Mouse (Mus musculus) midbrain, embryonic 15.5 days (tissue): ENCODE results near the gene Spon2. TPM values are rescaled to one million over a fixed set of nuclear protein-coding genes. Genes with fewer than 3 reads are reported as not detected.

Source experiments
- ATAC-seq: fragments of 200-750 bp; cut with Nextera tagmentation; replicated peaks from 2 replicates; pipeline ENCODE4 v1.8.0; 2017; ENCODE audit warnings: moderate TSS enrichment
- H3K27ac ChIP-seq: fragments of 300-500 bp; sonication (generic); 2 replicates; pipeline ENCODE4 v1.5.1; 2015; ENCODE audit warnings: mild to moderate bottlenecking, inconsistent platforms
- H3K27me3 ChIP-seq: fragments of 300-500 bp; sonication (generic); replicated peaks from 2 replicates; pipeline ENCODE4 v1.6.1; 2015; ENCODE audit warnings: inconsistent platforms
- H3K36me3 ChIP-seq: fragments of 300-500 bp; sonication (generic); replicated peaks from 2 replicates; pipeline ENCODE4 v1.6.1; 2015; ENCODE audit warnings: inconsistent platforms
- H3K4me1 ChIP-seq: fragments of 300-500 bp; sonication (generic); 2 replicates; pipeline ENCODE4 v1.6.1; 2015; ENCODE audit warnings: inconsistent platforms
- H3K4me2 ChIP-seq: fragments of 300-500 bp; sonication (generic); 2 replicates; pipeline ENCODE4 v1.6.1; 2015; ENCODE audit warnings: inconsistent platforms, mild to moderate bottlenecking, moderate library complexity
- H3K4me3 ChIP-seq: fragments of 300-500 bp; sonication (generic); 2 replicates; pipeline ENCODE4 v1.5.1; 2015; ENCODE audit warnings: mild to moderate bottlenecking, inconsistent platforms
- H3K9ac ChIP-seq: fragments of 300-500 bp; sonication (generic); 2 replicates; pipeline ENCODE4 v1.6.1; 2015; ENCODE audit warnings: mild to moderate bottlenecking, inconsistent platforms
- H3K9me3 ChIP-seq: fragments of 300-500 bp; sonication (generic); 2 replicates; pipeline ENCODE4 v1.6.1; 2016; ENCODE audit warnings: inconsistent platforms
- WGBS: fragments of 180-500 bp; shearing (Covaris S2); methylation state at CpG from one replicate; pipeline ENCODE4 v1.1.7; 2015; ENCODE audit warnings: mixed read lengths; 5-methylcytosine and 5-hydroxymethylcytosine counted together
- polyA plus RNA-seq: library from polyadenylated mRNA; unstranded; fragments of >200 nt; fragmentation: Nextera tagmentation; extraction: Ambion mirVana; gene quantifications from 2 replicates; pipeline ENCODE4 v1.2.1, GENCODE M21; 2015

Spon2 gene
- polyA plus RNA-seq = 4.1 and 5.2 TPM in 2 replicates

DNA sequence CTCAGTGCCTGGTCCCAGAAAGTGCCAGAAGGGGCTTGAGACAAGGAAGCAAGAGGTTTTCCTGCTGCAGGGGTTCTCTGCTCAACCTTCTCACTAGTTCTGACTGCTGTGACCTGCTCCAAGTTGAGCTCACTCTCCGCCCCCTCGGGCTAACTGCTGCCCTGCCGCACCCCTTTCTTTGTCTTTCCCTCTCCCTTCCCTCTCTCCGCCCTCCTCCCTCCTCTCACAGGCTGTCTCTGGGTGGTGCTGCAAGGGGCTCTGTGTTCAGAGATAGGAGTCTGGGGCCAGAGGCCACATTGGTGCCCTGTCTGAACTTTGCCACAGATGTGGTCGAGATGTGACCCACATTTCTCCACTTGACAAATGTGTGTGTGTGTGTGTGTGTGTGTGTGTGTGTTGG lies at the start of gene Spon2:
Gene Spon2, minus strand, starts transcription at position 375 of the 400 bp plus-strand sequence.
- Histone ChIP-seq H3K4me3 (no peak within 1 kb of the TSS), H3K36me3 (no peaks in the 10 kb centered on the region), H3K9me3 (no peaks in the 10 kb centered on the region), H3K9ac (no peak within 1 kb of the TSS), H3K27ac (no peak within 1 kb of the TSS), H3K27me3 (no peaks in the 10 kb centered on the region), H3K4me2 (no peak within 1 kb of the TSS), H3K4me1 (no peaks in the 10 kb centered on the region)
- WGBS = 25% methylated on average over 5 of the region's 5 CpGs
- ATAC-seq = no peak

DNA sequence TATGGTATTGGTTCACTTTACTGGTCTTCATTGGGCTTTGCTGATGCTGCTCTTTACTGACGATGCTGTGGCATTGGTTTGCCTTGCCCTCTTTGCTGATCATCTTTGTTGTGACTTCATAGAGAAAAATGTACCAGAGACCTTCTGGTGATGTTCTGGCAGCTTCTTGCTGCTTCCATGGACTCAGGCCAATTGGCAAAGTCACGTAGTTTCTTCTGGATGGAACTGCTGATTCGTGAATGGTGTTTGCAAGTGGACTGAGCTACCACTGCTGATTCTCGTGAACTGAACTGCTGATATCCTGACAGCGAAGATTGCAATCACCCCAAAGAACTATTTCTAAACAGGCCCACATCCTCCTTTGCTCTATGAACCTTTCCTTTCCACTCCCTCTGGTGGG lies 36.2 kb upstream of the Spon2 start:
- Histone ChIP-seq H3K9me3 (no peaks in the 10 kb centered on the region), H3K4me1 (no peaks in the 10 kb centered on the region), H3K27ac (no peak overlapping the region), H3K36me3 (peaks cover 95% of the 10 kb centered on the region), H3K27me3 (no peaks in the 10 kb centered on the region), H3K4me3 (no peak overlapping the region), H3K4me2 (no peak overlapping the region), H3K9ac (no peak overlapping the region)
- 88% methylated on average over 5 of the region's 5 CpGs for WGBS
- no peak for ATAC-seq

DNA sequence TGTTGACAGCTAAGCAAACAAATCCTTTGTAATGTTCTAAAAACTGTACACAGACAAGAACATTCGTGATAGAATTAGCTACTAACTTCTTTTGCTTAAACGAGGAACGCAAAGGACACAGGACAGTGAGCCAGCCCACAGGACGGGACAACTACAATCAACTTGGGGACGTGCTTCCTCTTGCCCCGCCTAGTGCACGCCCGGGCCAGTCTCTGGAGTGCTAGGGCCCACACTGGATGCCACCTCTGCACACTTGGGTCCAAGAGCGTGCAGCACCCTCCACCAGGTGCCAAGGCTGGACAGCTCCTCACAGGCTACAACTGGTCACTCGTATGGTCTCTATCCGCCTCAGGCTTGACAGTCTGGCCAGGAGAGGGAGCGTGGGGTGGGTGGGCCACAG lies 29.9 kb upstream of the Spon2 start:
- 88% methylated on average over 12 of the region's 12 CpGs for WGBS
- Histone ChIP-seq H3K9me3 (no peaks in the 10 kb centered on the region), H3K27me3 (no peaks in the 10 kb centered on the region), H3K4me1 (no peaks in the 10 kb centered on the region; the same call in 1 of the 2 replicates), H3K4me3 (no peak overlapping the region), H3K36me3 (peaks cover 57% of the 10 kb centered on the region), H3K9ac (no peak overlapping the region), H3K4me2 (no peak overlapping the region), H3K27ac (no peak overlapping the region)
- ATAC-seq = no peak

DNA sequence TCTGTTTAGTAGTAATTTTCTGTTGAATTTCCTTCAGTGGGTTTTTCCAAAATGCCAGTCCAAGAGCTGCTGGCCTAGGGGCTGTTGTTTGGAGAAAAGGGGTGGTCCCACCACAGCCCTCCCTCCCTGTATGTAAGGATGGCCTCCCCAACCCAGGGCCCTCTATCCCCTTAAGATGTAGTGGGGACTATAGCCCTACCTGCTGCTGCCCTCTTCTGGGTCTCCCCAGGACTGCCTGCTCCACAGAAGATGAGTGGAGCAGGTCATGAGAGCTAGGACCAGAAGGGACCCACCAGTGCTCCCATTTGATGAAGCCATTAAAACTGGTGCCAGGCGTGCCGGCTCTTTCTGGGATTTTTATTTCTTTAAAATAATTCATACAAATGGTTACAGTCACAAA lies 29.1 kb upstream of the Spon2 start:
- peaks cover 51% of the 10 kb centered on the region for H3K36me3 ChIP-seq
- H3K27me3 ChIP-seq = no peaks in the 10 kb centered on the region
- H3K9me3 ChIP-seq = no peaks in the 10 kb centered on the region
- H3K9ac ChIP-seq = no peak overlapping the region
- WGBS = 97% methylated on average over 2 of the region's 2 CpGs
- no peak overlapping the region for H3K4me3 ChIP-seq
- H3K4me2 ChIP-seq = no peak overlapping the region
- no peaks in the 10 kb centered on the region; the same call in 1 of the 2 replicates for H3K4me1 ChIP-seq
- H3K27ac ChIP-seq = no peak overlapping the region; the same call in 1 of the 2 replicates
- ATAC-seq = no peak

DNA sequence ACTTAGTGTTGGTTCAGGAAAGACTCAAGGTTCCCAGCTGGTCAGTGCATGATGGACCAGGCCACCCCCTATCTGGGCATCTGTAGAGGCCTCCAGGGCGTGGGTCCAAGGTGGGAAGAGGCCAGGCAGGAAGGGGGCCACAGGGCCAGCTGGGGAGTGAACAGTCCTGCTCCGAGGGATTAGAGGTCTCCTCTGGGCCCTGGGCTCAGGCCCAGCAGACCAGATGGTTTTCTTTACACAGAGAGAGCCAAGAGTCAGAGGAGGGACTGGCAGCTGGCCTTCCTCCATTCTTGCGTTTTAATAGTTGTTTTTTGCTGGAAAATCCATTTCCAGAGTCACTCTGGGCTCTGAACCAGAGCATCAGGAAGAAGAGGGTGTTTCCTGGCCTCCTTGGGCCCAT lies 27.4 kb upstream of the Spon2 start:
- H3K27me3 ChIP-seq = no peaks in the 10 kb centered on the region
- 69% methylated on average over 3 of the region's 3 CpGs for WGBS
- peak overlapping the region; percentile 32; the same call in 1 of the 2 replicates for H3K27ac ChIP-seq
- no peaks in the 10 kb centered on the region; the same call in 1 of the 2 replicates for H3K4me1 ChIP-seq
- H3K9me3 ChIP-seq = no peaks in the 10 kb centered on the region
- no peak overlapping the region for H3K9ac ChIP-seq
- peaks cover 34% of the 10 kb centered on the region for H3K36me3 ChIP-seq
- 0 out of 2 replicates have a peak, but pooled peaks have one; percentile 44 for ATAC-seq
- H3K4me2 ChIP-seq = no peak overlapping the region
- no peak overlapping the region for H3K4me3 ChIP-seq

DNA sequence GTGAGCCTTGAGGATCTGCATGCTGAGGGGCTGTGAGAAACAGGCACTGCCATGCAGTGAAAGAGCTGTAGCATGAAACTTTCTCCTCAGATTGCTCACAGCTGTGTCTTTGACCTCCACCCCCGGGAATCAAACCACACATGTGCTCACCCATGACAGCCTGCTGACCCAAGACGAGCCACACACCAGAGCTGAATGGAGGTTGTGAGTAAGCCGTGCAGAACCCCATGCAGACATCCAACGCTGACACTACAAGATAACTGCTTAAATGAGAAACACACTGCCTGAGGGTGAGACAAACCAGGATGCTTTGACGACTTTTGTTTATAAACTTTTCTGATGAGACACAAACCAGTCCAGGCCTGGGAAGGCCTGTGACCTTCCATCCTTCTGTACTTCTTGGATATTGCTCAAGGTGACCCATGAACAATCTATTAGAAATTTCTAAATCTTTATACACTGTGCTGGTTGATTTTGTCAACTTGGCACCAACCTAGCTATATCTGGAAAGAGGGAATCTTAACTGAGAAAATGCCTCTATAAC lies 26.2 kb upstream of the Spon2 start:
- Histone ChIP-seq H3K27me3 (no peaks in the 10 kb centered on the region), H3K27ac (no peak overlapping the region), H3K4me1 (no peaks in the 10 kb centered on the region; the same call in 1 of the 2 replicates), H3K9me3 (no peaks in the 10 kb centered on the region), H3K4me3 (no peak overlapping the region), H3K9ac (no peak overlapping the region), H3K36me3 (peaks cover 22% of the 10 kb centered on the region), H3K4me2 (no peak overlapping the region)
- no peak for ATAC-seq
- WGBS = 87% methylated on average over 5 of the region's 5 CpGs

DNA sequence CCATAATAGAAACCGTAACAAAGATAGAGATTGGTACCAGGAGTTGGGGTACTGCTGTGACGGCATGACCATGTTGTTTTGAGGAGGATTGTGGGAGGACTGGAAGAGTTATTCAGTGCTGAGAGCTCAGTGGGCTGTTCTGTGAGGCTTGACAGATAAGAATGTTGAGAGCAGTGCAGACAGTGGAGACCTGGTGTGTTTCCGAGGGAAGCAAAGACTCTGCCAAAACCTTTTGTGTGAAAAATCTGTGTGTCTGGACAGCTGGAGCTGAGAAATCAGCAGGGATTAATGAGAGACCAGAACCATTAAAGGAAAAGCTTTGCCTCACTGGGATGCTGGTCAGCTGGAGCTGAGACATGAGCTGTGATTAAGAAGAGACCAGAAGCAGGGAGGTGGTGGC lies 21.7 kb upstream of the Spon2 start:
- no peaks in the 10 kb centered on the region for H3K36me3 ChIP-seq
- ATAC-seq = no peak
- H3K4me3 ChIP-seq = no peak overlapping the region
- no peak overlapping the region for H3K4me2 ChIP-seq
- no peaks in the 10 kb centered on the region for H3K4me1 ChIP-seq
- no peak overlapping the region for H3K9ac ChIP-seq
- H3K27me3 ChIP-seq = no peaks in the 10 kb centered on the region
- no peak overlapping the region for H3K27ac ChIP-seq
- WGBS = 45% methylated on average over 3 of the region's 3 CpGs
- H3K9me3 ChIP-seq = no peaks in the 10 kb centered on the region

DNA sequence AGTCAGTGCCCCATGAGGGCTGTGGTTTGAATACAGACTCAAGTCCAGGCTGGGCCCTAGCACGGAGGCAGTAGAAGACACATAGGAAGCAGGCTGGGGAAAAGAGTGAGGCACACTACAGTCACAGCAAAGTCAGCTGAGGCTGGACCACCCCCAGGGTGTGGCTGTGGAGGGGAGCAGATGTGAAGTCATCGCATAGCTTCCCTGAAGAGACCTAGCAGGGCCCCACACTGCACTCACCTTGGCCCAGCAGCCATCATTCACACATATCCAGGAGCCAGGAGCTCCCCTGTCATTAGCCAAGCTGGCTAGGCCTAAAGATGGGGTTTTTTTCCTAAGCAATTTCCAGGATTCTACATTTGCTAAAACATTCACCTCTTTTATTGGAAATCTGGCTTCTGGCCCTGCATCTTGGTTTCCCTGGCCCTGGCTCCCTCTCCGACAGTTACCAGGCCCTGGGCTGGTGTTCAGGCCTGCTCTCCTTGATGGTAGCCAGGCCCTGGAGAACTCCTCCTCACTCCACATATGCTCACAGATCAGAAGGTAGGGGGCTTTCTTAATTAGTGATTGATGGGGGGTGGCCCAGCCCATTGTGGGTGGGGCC lies 21.0 kb upstream of the Spon2 start:
- no peaks in the 10 kb centered on the region for H3K27me3 ChIP-seq
- H3K4me1 ChIP-seq = no peaks in the 10 kb centered on the region
- no peak overlapping the region for H3K27ac ChIP-seq
- H3K36me3 ChIP-seq = no peaks in the 10 kb centered on the region
- H3K4me2 ChIP-seq = no peak overlapping the region
- ATAC-seq = no peak
- no peak overlapping the region for H3K4me3 ChIP-seq
- H3K9me3 ChIP-seq = no peaks in the 10 kb centered on the region
- H3K9ac ChIP-seq = no peak overlapping the region
- 85% methylated on average over 3 of the region's 3 CpGs for WGBS

DNA sequence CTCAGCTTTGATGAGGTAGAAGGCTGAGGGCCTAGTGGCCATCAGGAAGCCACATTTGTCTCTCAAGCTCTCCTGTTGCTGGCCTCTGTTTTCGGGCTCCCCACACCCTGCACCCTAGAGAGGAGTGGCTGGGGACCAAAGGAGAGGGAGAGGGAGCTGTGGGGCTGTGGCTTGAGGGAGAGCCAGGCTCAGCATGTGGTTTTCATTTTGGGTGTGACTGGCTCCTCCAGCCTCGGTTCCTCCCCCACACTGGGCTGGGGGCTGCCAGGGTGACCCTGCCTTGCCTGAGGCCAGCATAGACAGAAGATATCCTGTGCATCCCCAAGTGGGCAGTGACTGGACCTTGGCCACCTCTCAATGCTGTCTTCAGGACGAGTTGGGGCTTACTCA lies 20.0 kb upstream of the Spon2 start:
- Histone ChIP-seq H3K27me3 (no peaks in the 10 kb centered on the region), H3K9me3 (no peaks in the 10 kb centered on the region), H3K4me2 (no peak overlapping the region), H3K4me3 (no peak overlapping the region), H3K4me1 (no peaks in the 10 kb centered on the region), H3K9ac (no peak overlapping the region), H3K36me3 (no peaks in the 10 kb centered on the region), H3K27ac (no peak overlapping the region)
- ATAC-seq = no peak
- 73% methylated on average over 3 of the region's 3 CpGs for WGBS

DNA sequence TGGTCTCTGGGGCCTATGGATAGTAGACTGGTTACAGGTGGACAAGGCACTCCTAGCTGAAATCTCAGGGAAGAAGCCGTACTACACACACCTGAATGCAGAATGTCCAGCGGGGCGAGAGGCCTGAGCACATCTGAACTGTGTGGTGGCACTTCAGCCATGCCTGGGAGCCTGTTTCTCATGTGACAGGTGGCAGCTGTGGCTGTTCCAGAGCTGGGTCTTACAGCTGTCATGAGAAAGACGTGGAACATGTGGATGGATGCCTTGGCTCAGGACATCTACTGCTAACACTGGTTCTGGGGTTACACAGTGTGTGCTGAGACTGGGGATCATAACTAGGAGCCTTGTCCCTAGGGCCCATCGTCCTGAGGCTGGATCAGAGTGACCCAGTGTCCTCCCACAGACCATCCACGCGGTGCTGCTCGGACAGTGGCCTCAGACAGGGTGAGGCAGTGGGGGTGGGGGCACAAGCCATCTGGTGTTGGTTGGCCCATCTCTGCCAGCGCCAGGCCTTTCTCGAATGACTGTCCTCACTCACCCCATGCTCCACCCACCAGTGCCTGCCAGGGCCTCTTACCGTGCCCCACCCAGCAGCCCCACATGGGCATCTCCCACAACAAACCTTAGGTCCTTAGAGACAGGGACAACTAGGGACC lies 19.5 kb upstream of the Spon2 start:
- H3K4me1 ChIP-seq = no peaks in the 10 kb centered on the region
- WGBS = 92% methylated on average over 11 of the region's 11 CpGs
- H3K27me3 ChIP-seq = no peaks in the 10 kb centered on the region
- H3K4me2 ChIP-seq = no peak overlapping the region
- H3K36me3 ChIP-seq = no peaks in the 10 kb centered on the region
- H3K27ac ChIP-seq = no peak overlapping the region
- no peak for ATAC-seq
- no peak overlapping the region for H3K4me3 ChIP-seq
- H3K9ac ChIP-seq = no peak overlapping the region
- no peaks in the 10 kb centered on the region for H3K9me3 ChIP-seq

DNA sequence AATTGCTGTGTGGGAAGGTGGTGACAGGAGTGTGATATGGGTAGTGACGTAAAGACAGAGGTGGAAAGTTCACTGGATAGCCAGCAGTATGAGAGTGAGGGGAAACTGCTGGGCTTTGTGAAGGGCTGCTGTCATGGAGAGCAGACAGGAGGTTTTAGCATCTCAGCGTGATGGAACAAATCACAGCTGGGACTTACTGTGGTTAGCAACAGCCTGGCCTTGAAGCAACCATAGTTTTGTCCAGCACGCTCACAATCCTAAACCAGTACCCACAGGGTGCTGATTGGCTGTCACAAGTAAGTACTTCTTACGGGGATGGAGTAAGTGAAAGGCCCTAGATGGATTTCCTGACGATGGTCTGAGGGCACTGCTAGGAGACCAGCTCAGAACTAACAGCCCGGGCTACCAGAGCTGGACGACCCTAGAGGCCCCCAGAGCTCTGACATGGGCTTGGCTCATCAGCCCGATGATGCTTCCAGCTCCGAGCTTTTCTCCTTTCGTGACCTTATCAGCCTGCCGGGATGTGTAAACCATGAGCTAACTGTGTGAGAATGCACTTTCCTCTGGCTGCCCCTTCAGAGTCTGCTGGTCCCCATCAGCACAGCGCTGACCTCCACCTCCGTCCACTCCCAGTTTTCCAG lies 16.3 kb upstream of the Spon2 start:
- no peak overlapping the region for H3K9ac ChIP-seq
- no peak for ATAC-seq
- 71% methylated on average over 13 of the region's 13 CpGs for WGBS

DNA sequence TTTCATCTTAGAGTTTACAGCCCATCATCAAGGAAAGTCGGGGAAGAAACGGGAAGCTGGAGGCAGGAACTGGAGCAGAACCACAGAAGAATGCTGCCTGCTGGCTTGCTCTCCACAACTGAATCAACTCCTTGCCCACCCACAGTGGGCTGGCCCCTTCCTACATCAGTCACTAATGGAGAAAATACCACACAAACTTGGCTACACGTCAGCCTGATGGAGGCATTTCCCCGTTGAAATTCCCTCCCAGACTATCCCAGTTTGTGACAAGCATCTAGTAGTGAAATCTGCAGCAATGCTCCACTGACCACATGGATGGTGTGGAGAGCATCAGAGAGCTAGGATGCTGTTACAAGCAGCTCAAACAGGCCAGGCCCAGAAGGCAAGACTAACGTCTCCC lies 14.5 kb upstream of the Spon2 start:
- Histone ChIP-seq H3K9me3 (no peaks in the 10 kb centered on the region), H3K9ac (no peak overlapping the region), H3K4me3 (no peak overlapping the region), H3K4me1 (no peaks in the 10 kb centered on the region), H3K27me3 (no peaks in the 10 kb centered on the region), H3K27ac (no peak overlapping the region), H3K4me2 (no peak overlapping the region), H3K36me3 (no peaks in the 10 kb centered on the region)
- ATAC-seq = no peak
- WGBS = 83% methylated on average over 5 of the region's 5 CpGs

More for the DNA sequence above, 16.3 kb upstream of the Spon2 start:
- no peaks in the 10 kb centered on the region for H3K4me1 ChIP-seq
- H3K4me2 ChIP-seq = no peak overlapping the region
- H3K36me3 ChIP-seq = no peaks in the 10 kb centered on the region
- no peak overlapping the region for H3K4me3 ChIP-seq
- H3K9me3 ChIP-seq = no peaks in the 10 kb centered on the region
- no peak overlapping the region for H3K27ac ChIP-seq
- H3K27me3 ChIP-seq = no peaks in the 10 kb centered on the region
